Mouse (Mus musculus): Measurements from ENCODE around the gene Adamts14.

- TF ChIP-seq GATA1 (IDR thresholded peaks at IDR 0.05; ENCODE audit: low read length), result no peak
- TF ChIP-seq TAL1 (IDR thresholded peaks at IDR 0.05; ENCODE audit: low read length), result no peak
These were observed 114.6 kb downstream of the Adamts14 start for GRCm38 (mm10) chr10:61158594-61158993.
